Mouse (Mus musculus) central nervous system, embryonic 18 days (tissue): ENCODE results near the gene Olfr1148. TPM values are rescaled to one million over a fixed set of nuclear protein-coding genes. Genes with fewer than 3 reads are reported as not detected.

Experiments
- polyA plus RNA-seq: library from polyadenylated mRNA; depleted of rRNA; stranded (reverse); fragments of >200 nt; gene quantifications from 2 replicates; pipeline ENCODE4 v1.2.3, GENCODE M21; 2012; rRNA removed

Gene Olfr1148
- not detected in 2 replicates for polyA plus RNA-seq

GRCm38 (mm10) chr2:87830233-87830632 is at the start of gene Olfr1148:
Gene Olfr1148, plus strand, starts transcription at chr2:87830533.

DNA sequence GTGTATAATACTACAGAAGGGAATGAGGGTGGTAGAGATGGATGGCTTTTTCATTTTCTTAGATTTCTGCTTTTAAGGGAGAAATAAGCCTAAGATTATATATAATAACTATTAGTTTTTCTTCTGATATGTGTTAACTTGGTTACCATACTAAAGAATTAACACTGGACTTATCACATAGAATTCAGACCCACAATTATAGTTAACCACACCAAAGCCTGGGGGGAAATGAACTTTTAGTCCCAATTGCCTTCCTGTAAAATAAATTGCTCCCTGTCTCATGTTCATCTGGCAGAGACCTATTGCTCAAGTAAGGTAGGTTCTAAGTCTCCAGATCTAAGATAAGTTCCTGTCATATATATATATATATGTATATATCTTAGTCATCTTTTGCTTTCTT is 30.0 kb upstream of the Olfr1148 start, which contains the start of gene Olfr1143:
Gene Olfr1143 (plus strand): TSS at position 301 of the 400 bp plus-strand sequence.

GRCm38 (mm10) chr2:87809522-87809921 is 20.8 kb upstream of the Olfr1148 start, which contains the start of gene Olfr1145:
Gene Olfr1145, plus strand, starts transcription at chr2:87809822.

GRCm38 (mm10) chr2:87843693-87844092 is 13.4 kb downstream of the Olfr1148 start, which contains the start of gene Olfr1150-ps1:
Gene Olfr1150-ps1, plus strand, starts transcription at chr2:87843993.

DNA sequence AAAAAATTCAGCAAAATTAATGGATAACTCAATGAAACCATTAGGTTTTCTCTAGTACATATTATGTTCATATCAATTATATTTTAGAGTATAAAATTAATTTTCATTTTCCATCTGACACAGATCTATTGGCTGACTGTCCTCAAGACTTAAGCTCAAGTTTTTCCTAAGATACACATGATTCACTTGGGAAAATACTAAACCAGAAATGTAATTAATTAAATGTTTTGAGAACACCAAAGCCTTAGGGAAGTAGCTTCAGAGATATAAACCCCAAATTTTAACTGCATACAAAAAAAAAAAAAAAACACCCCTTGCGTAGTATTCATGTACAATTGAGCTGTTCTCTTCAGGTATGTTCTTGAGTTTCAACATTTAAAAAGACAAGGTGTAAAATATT is 25.2 kb downstream of the Olfr1148 start, which contains the start of gene Olfr1151:
Gene Olfr1151 (plus strand): TSS at position 301 of the 400 bp plus-strand sequence.

DNA sequence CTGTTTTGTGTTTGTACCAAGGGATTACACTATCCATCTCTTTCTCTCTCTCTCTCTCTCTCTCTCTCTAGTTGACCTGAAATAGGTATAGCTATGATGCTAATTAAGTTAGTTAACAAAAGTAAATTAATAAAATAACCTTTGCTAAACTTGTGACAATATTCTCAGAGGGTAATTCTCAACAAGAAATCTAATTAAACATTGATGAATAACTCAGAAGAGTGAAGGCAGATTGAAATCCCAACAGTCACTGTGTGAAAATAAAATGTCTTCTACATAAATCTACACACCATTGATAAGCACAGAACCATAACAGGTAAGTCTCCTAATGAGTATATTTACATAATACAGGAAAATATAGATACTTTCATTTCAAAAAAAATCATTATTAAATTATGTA is 35.9 kb downstream of the Olfr1148 start, which contains the start of gene Olfr1152:
Gene Olfr1152 (plus strand): TSS at position 301 of the 400 bp plus-strand sequence.

Other genes with a start within 250 kb of the Olfr1148 start
- gene Olfr1130, start 224.3 kb upstream of the Olfr1148 start, polyA plus RNA-seq: not detected in 2 replicates
- not detected in 2 replicates for gene Olfr1131, start 203.4 kb upstream of the Olfr1148 start, polyA plus RNA-seq
- gene Olfr1132, start 193.0 kb upstream of the Olfr1148 start, polyA plus RNA-seq: not detected in 2 replicates
- gene Olfr1133, start 183.2 kb upstream of the Olfr1148 start, polyA plus RNA-seq: not detected in 2 replicates
- not detected in 2 replicates for gene Olfr1134, start 172.1 kb upstream of the Olfr1148 start, polyA plus RNA-seq
- gene Olfr1135, start 156.9 kb upstream of the Olfr1148 start, polyA plus RNA-seq: not detected in 2 replicates
- gene Olfr1136, start 136.6 kb upstream of the Olfr1148 start, polyA plus RNA-seq: not detected in 2 replicates
- not detected in 2 replicates for gene Olfr1137, start 117.4 kb upstream of the Olfr1148 start, polyA plus RNA-seq
- not detected in 2 replicates for gene Olfr1138, start 90.6 kb upstream of the Olfr1148 start, polyA plus RNA-seq
- 0.11 TPM in 1 of 2 replicates, not detected in the other for gene Olfr1140, start 86.8 kb upstream of the Olfr1148 start, polyA plus RNA-seq
- not detected in 2 replicates for gene Olfr1141, start 76.5 kb upstream of the Olfr1148 start, polyA plus RNA-seq
- gene Olfr152, start 51.0 kb upstream of the Olfr1148 start, polyA plus RNA-seq: not detected in 2 replicates
- gene Olfr1143, start 29.9 kb upstream of the Olfr1148 start, polyA plus RNA-seq: not detected in 2 replicates
- gene Olfr1145, start 20.7 kb upstream of the Olfr1148 start, polyA plus RNA-seq: not detected in 2 replicates
- gene Olfr1150-ps1, start 13.5 kb downstream of the Olfr1148 start, polyA plus RNA-seq: not detected in 2 replicates
- not detected in 2 replicates for gene Olfr1151, start 25.3 kb downstream of the Olfr1148 start, polyA plus RNA-seq
- not detected in 2 replicates for gene Olfr1152, start 36.0 kb downstream of the Olfr1148 start, polyA plus RNA-seq
- gene Olfr1153, start 64.4 kb downstream of the Olfr1148 start, polyA plus RNA-seq: not detected in 2 replicates
- gene Olfr1154, start 74.6 kb downstream of the Olfr1148 start, polyA plus RNA-seq: not detected in 2 replicates
- not detected in 2 replicates for gene Olfr1155, start 114.6 kb downstream of the Olfr1148 start, polyA plus RNA-seq
- gene Olfr1156, start 122.6 kb downstream of the Olfr1148 start, polyA plus RNA-seq: not detected in 2 replicates
- gene Olfr1157, start 137.8 kb downstream of the Olfr1148 start, polyA plus RNA-seq: not detected in 2 replicates
- not detected in 2 replicates for gene Olfr74, start 144.1 kb downstream of the Olfr1148 start, polyA plus RNA-seq
- gene Olfr1158, start 159.6 kb downstream of the Olfr1148 start, polyA plus RNA-seq: not detected in 2 replicates
- gene Olfr1160, start 177.7 kb downstream of the Olfr1148 start, polyA plus RNA-seq: not detected in 2 replicates
- not detected in 2 replicates for gene Olfr1161, start 192.2 kb downstream of the Olfr1148 start, polyA plus RNA-seq
- gene Olfr73, start 207.2 kb downstream of the Olfr1148 start, polyA plus RNA-seq: not detected in 2 replicates
- gene Olfr1162, start 220.6 kb downstream of the Olfr1148 start, polyA plus RNA-seq: not detected in 2 replicates
- gene Olfr1163, start 241.3 kb downstream of the Olfr1148 start, polyA plus RNA-seq: not detected in 2 replicates